ENCODE assay signal across 18 mouse cellular contexts in the genomic region with DNA sequence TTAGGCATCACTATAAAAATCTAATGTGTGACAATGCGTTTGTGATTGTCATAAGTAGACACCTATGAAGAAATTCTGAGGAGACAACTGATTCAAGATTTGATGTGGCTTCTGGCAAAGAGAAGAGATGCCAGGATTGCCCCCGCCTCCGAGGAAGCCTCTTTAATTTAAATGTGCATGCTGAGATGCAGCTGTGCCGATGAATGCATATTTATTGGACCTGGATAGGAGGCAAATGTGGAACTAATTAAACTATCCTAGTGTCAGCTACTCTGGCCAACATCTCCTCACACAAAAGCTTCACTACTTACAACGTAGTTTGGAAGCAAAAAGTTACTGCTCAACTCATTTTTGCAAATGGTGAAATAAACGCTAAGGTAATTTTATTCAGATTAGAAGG.
"Had no signal": no experiment of that assay in that cellular context is flagged by ENCODE, and none has a peak within 500 bp of the region (broad histone marks: within the 10 kb centered on the region; RNA-seq: fewer than 3 reads in every experiment).

No protein-coding gene starts in this region.

- DNase-seq: lung, adult 18-20 months; lung, embryonic 14.5 days; lung, postnatal 10 days; lung, postnatal 4 days; midbrain, embryonic 14.5 days; retina, postnatal 1 day; right cerebral cortex, adult 18-20 months; right cerebral cortex, postnatal 25 days; right cerebral cortex, postnatal 4 days; spleen, adult 18-20 months; thymus, adult 18-20 months; thymus, postnatal 14 days; thymus, postnatal 36 days had no signal

- H3K4me2 ChIP-seq: lung, embryonic 14.5 days; midbrain, embryonic 12.5 days; neural tube, embryonic 13.5 days; neural tube, embryonic 15.5 days had no signal

- H3K4me1 ChIP-seq: midbrain, embryonic 10.5 days; midbrain, embryonic 12.5 days; neural tube, embryonic 13.5 days; neural tube, embryonic 15.5 days had no signal

- H3K9me3 ChIP-seq: midbrain, embryonic 10.5 days; midbrain, embryonic 12.5 days; neural tube, embryonic 13.5 days; neural tube, embryonic 15.5 days had no signal

- H3K4me3 ChIP-seq: midbrain, embryonic 10.5 days; midbrain, embryonic 12.5 days; myocyte; neural tube, embryonic 13.5 days; neural tube, embryonic 15.5 days had no signal

- H3K27ac ChIP-seq: midbrain, embryonic 10.5 days; midbrain, embryonic 12.5 days; neural tube, embryonic 13.5 days; neural tube, embryonic 15.5 days had no signal

- H3K9ac ChIP-seq: lung, embryonic 14.5 days; midbrain, embryonic 12.5 days; neural tube, embryonic 13.5 days; neural tube, embryonic 15.5 days had no signal

- H3K27me3 ChIP-seq: midbrain, embryonic 12.5 days; neural tube, embryonic 13.5 days; neural tube, embryonic 15.5 days had no signal

- H3K36me3 ChIP-seq: midbrain, embryonic 10.5 days; midbrain, embryonic 12.5 days; neural tube, embryonic 13.5 days; neural tube, embryonic 15.5 days had no signal
